Mouse (Mus musculus): ENCODE data around the gene Ppm1m.

DNA sequence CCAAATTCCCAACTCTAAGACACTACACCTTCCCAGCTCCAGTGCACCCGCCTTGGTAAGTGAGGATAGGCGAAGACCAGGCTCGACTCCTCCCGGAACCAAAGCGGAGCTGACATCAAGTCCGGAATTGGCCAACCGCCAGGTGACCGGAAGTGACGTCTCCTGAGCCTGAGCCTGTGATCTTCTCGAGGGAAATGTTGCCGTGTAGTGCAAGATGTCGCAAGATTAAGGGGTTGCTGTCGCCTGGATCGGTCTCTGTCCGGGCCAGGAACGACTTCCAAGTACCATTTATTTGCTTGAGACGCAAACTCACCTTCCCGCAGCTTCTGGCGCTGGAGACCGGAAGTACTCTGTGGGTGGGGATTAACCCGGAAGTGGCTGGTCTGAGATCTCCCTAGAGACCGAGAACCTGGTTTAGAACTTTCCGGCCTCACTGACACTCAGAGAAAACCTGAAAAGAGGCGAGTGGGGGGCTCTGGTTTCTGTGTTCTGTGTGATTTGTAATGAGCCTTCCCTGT, 39.7 kb downstream of the Ppm1m start:
- TF ChIP-seq E2F4 (IDR thresholded peaks at IDR 0.05; ENCODE audit: insufficient read depth), result no peak
- TF ChIP-seq POLR2AphosphoS2 (IDR thresholded peaks at IDR 0.05; ENCODE audit: insufficient read length, low read depth), result peak; percentile 25
- TF ChIP-seq TCF3 (IDR thresholded peaks at IDR 0.05; ENCODE audit: insufficient read length, low read depth), result no peak
- no peak for TF ChIP-seq MAX (IDR thresholded peaks at IDR 0.05; ENCODE audit: low read depth)
- peak; percentile 56 for TF ChIP-seq POLR2A (IDR thresholded peaks at IDR 0.05; ENCODE audit: insufficient read length, low read depth)
- TF ChIP-seq USF1 (IDR thresholded peaks at IDR 0.05; ENCODE audit: low read depth), result no peak
- TF ChIP-seq CEBPB (IDR thresholded peaks at IDR 0.05; ENCODE audit: insufficient read depth, poor library complexity, severe bottlenecking), result no peak
- no peak for TF ChIP-seq MYOG (IDR thresholded peaks at IDR 0.05; ENCODE audit: control insufficient read depth in 1 of 3, insufficient read depth in 1 of 3, insufficient read length in 2 of 3, low read depth in 2 of 3)
- TF ChIP-seq REST (IDR thresholded peaks at IDR 0.05; ENCODE audit: insufficient read depth, insufficient read length), result no peak
- no peak for TF ChIP-seq SRF (IDR thresholded peaks at IDR 0.05; ENCODE audit: control insufficient read depth, insufficient read length, low read depth)
- no peak for TF ChIP-seq TCF12 (IDR thresholded peaks at IDR 0.05; ENCODE audit: insufficient read depth, poor library complexity, severe bottlenecking)
- TF ChIP-seq MYOD1 (IDR thresholded peaks at IDR 0.05; ENCODE audit: control insufficient read depth in 1 of 3, insufficient read length in 2 of 3, low read depth in 2 of 3), result no peak

All from myocyte (in vitro differentiated cells).